Comparison of ENCODE assay signal across 27 mouse cellular contexts in the genomic region with DNA sequence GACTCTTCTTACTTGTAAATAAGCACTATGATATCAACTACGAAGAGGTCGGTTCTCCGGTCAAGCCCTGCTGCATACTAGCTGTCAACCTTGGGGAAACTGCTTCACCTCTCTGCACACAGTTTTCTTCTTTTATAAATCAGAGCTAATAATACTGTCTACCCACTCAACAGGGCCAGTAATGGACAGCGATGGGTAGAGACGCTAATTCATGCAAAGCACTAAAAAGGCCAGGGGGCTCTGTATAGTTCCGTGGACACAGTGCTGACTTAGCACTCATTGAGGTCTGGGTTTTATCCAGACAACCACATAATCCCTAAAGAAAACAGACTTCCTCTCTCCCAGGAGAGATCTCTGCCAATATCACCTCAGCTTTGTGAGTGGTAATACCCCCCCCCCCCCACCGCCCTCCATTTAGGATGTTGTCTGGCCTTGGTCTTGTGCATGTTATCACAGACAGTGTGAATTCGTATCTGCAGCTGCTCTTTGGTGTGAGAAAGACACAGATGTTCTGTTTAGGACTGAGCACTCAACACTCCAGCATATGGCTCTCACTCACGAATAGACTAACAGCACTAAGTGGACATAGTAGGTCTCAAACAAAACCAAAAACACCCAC.
A peak's percentile ranks its signal among the peaks of the same experiment; 100 is the strongest.
DNase-seq lines count a peak whose midpoint lies in the region; ATAC-seq and TF ChIP-seq lines count a peak whose summit lies in the region.
"Had no signal": no experiment of that assay in that cellular context is flagged by ENCODE, and none has a peak within 500 bp of the region (broad histone marks: within the 10 kb centered on the region; RNA-seq: fewer than 3 reads in every experiment).

No protein-coding gene starts in this region.

- H3K9ac ChIP-seq in heart, embryonic 11.5 days (ENCODE audit: low read depth, low read length): no peak overlapping the region
- H3K9ac ChIP-seq in kidney, postnatal 0 days (ENCODE audit: low read depth, low read length): no peak overlapping the region
- H3K9ac ChIP-seq in midbrain, embryonic 12.5 days (replicated peaks): no peak overlapping the region
- H3K9ac ChIP-seq in midbrain, postnatal 0 days (replicated peaks; ENCODE audit: low read length, poor library complexity, severe bottlenecking): no peak overlapping the region
- H3K9ac ChIP-seq: embryonic facial prominence, embryonic 12.5 days; embryonic facial prominence, embryonic 15.5 days; forebrain, postnatal 0 days; hindbrain, embryonic 14.5 days had no signal

- no peak overlapping the region for H3K4me3 ChIP-seq in heart, embryonic 11.5 days (ENCODE audit: low read depth, low read length)
- H3K4me3 ChIP-seq in kidney, postnatal 0 days (replicated peaks; ENCODE audit: low read depth, low read length): no peak overlapping the region
- H3K4me3 ChIP-seq in midbrain, embryonic 12.5 days: no peak overlapping the region
- no peak overlapping the region for H3K4me3 ChIP-seq in midbrain, postnatal 0 days (ENCODE audit: low read depth, low read length)
- H3K4me3 ChIP-seq: embryonic facial prominence, embryonic 12.5 days; embryonic facial prominence, embryonic 15.5 days had no signal

- H3K4me1 ChIP-seq in heart, embryonic 11.5 days (ENCODE audit: control insufficient read depth, insufficient read depth, low read length): peaks cover 15% of the 10 kb centered on the region
- no peaks in the 10 kb centered on the region for H3K4me1 ChIP-seq in kidney, postnatal 0 days (replicated peaks; ENCODE audit: insufficient read depth, low read length)
- no peaks in the 10 kb centered on the region for H3K4me1 ChIP-seq in midbrain, embryonic 12.5 days
- no peaks in the 10 kb centered on the region for H3K4me1 ChIP-seq in midbrain, postnatal 0 days (ENCODE audit: insufficient read depth, low read length)
- H3K4me1 ChIP-seq: embryonic facial prominence, embryonic 12.5 days; embryonic facial prominence, embryonic 15.5 days had no signal

- no peak for TF ChIP-seq CTCF in kidney, postnatal 0 days (IDR thresholded peaks at IDR 0.05; ENCODE audit: low read depth)
- TF ChIP-seq CTCF in midbrain, postnatal 0 days (IDR thresholded peaks at IDR 0.05): no peak

- no peak overlapping the region for H3K27ac ChIP-seq in heart, embryonic 11.5 days (ENCODE audit: low read depth, low read length)
- H3K27ac ChIP-seq in kidney, postnatal 0 days: no peak overlapping the region
- no peak overlapping the region for H3K27ac ChIP-seq in midbrain, embryonic 12.5 days (replicated peaks)
- H3K27ac ChIP-seq in midbrain, postnatal 0 days (ENCODE audit: low read depth, low read length): no peak overlapping the region
- H3K27ac ChIP-seq: embryonic facial prominence, embryonic 12.5 days; embryonic facial prominence, embryonic 15.5 days; hindbrain, embryonic 14.5 days; hindbrain, postnatal 0 days had no signal

- 57% methylated on average over 9 of the region's 9 CpGs for WGBS in heart, embryonic 11.5 days (ENCODE audit: insufficient replicate concordance)
- WGBS in kidney, postnatal 0 days: 50% methylated on average over 9 of the region's 9 CpGs
- WGBS in midbrain, embryonic 12.5 days: 71% methylated on average over 9 of the region's 9 CpGs
- WGBS in midbrain, postnatal 0 days: 70% methylated on average over 9 of the region's 9 CpGs

- peak; percentile 83 for DNase-seq in heart, adult 11 months
- peak; percentile 21 for DNase-seq in kidney, postnatal 0 days (ENCODE audit: low spot score)
- no peak for DNase-seq in kidney, adult 9 months
- no peak for DNase-seq in midbrain, postnatal 0 days (ENCODE audit: low spot score)
- no peak for DNase-seq in T-cell, adult 2 months (ENCODE audit: low spot score)
- DNase-seq: adrenal gland, adult 2 months; adrenal gland, postnatal 14 days; B cell, adult 2 months; cerebellum, adult 11 months; cerebellum, adult 2 months; cerebellum, adult 9-11 months; cerebellum, postnatal 25 days; forebrain, postnatal 0 days; gastrocnemius, postnatal 36 days; heart, postnatal 10 days; heart, postnatal 4 days had no signal

- ATAC-seq in heart, embryonic 11.5 days (replicated peaks; ENCODE audit: insufficient number of reproducible peaks, low FRiP score, low TSS enrichment): no peak
- ATAC-seq in kidney, postnatal 0 days (replicated peaks; ENCODE audit: low FRiP score, low read depth): no peak
- peak; percentile 47; the same call in 1 of the 2 replicates for ATAC-seq in midbrain, embryonic 12.5 days (ENCODE audit: low FRiP score, low read depth)
- ATAC-seq in midbrain, postnatal 0 days (ENCODE audit: low FRiP score): no peak
- ATAC-seq: forebrain, embryonic 14.5 days; forebrain, postnatal 0 days; hindbrain, postnatal 0 days; inflammation-experienced regulatory T-cells, adult 6 months; Patski had no signal

- H3K36me3 ChIP-seq in heart, embryonic 11.5 days (ENCODE audit: control insufficient read depth, insufficient read depth, low read length): peaks cover 10% of the 10 kb centered on the region; the same call in 1 of the 2 replicates
- H3K36me3 ChIP-seq in kidney, postnatal 0 days (ENCODE audit: insufficient read depth, low read length): no peaks in the 10 kb centered on the region
- H3K36me3 ChIP-seq in midbrain, embryonic 12.5 days: no peaks in the 10 kb centered on the region
- no peaks in the 10 kb centered on the region; the same call in 1 of the 2 replicates for H3K36me3 ChIP-seq in midbrain, postnatal 0 days (ENCODE audit: insufficient read depth, low read length)
- H3K36me3 ChIP-seq: embryonic facial prominence, embryonic 12.5 days; embryonic facial prominence, embryonic 15.5 days; G1E had no signal

- no peaks in the 10 kb centered on the region for H3K9me3 ChIP-seq in heart, embryonic 11.5 days (replicated peaks; ENCODE audit: control insufficient read depth, low read length)
- no peaks in the 10 kb centered on the region for H3K9me3 ChIP-seq in kidney, postnatal 0 days (replicated peaks; ENCODE audit: low read length)
- no peaks in the 10 kb centered on the region for H3K9me3 ChIP-seq in midbrain, embryonic 12.5 days
- no peaks in the 10 kb centered on the region for H3K9me3 ChIP-seq in midbrain, postnatal 0 days (ENCODE audit: low read length)
- H3K9me3 ChIP-seq: embryonic facial prominence, embryonic 12.5 days; embryonic facial prominence, embryonic 15.5 days; G1E had no signal

- no peaks in the 10 kb centered on the region for H3K27me3 ChIP-seq in heart, embryonic 11.5 days (ENCODE audit: control insufficient read depth, insufficient read depth, low read length)
- no peaks in the 10 kb centered on the region for H3K27me3 ChIP-seq in kidney, postnatal 0 days (ENCODE audit: insufficient read depth, low read length)
- no peaks in the 10 kb centered on the region for H3K27me3 ChIP-seq in midbrain, embryonic 12.5 days
- H3K27me3 ChIP-seq in midbrain, postnatal 0 days (ENCODE audit: insufficient read depth, low read length): no peaks in the 10 kb centered on the region
- H3K27me3 ChIP-seq: CH12.LX; embryonic facial prominence, embryonic 12.5 days; embryonic facial prominence, embryonic 15.5 days; Patski had no signal

- H3K4me2 ChIP-seq in heart, embryonic 11.5 days: no peak overlapping the region
- H3K4me2 ChIP-seq in kidney, postnatal 0 days (ENCODE audit: low read length): no peak overlapping the region
- no peak overlapping the region for H3K4me2 ChIP-seq in midbrain, embryonic 12.5 days (replicated peaks)
- H3K4me2 ChIP-seq in midbrain, postnatal 0 days (ENCODE audit: low read depth, low read length, poor library complexity, severe bottlenecking): no peak overlapping the region
- H3K4me2 ChIP-seq: embryonic facial prominence, embryonic 12.5 days; embryonic facial prominence, embryonic 15.5 days; hindbrain, embryonic 14.5 days had no signal

Comparison
In these comparisons a context has a peak if more than half of its experiments do, and no peak if none do; other contexts are left out.
1. DNase-seq: peak in heart, adult 11 months (single experiment) and kidney, postnatal 0 days (single experiment); none in kidney, adult 9 months (single experiment), midbrain, postnatal 0 days (single experiment) and T-cell, adult 2 months (single experiment).